Mouse (Mus musculus): ENCODE measurements around the gene Gnb1. TPM values are rescaled to one million over a fixed set of nuclear protein-coding genes. Genes with fewer than 3 reads are reported as not detected.
"Not testable (repeated sequence)": the region's sequence is repeated elsewhere in the genome, so short reads cannot be mapped to it uniquely, and the experiment has no call there.

The Gnb1 gene
- polyA plus RNA-seq, 1 experiment from 2014 or later, result 300 TPM

GRCm38 (mm10) chr4:155566555-155566954 is 75.4 kb downstream of the Gnb1 start:
- H3K27ac ChIP-seq (ENCODE audit: low read length), result no peak overlapping the region
- H3K36me3 ChIP-seq (ENCODE audit: control insufficient read depth, insufficient read depth, low read length), result no peaks in the 10 kb centered on the region
- no peak overlapping the region for H3K9ac ChIP-seq (ENCODE audit: low read depth, low read length)
- H3K9me3 ChIP-seq (ENCODE audit: control insufficient read depth, low read length), result no peaks in the 10 kb centered on the region
- no peak overlapping the region for H3K4me2 ChIP-seq (ENCODE audit: low read depth, low read length)
- no peak for ATAC-seq
- no peaks in the 10 kb centered on the region for H3K27me3 ChIP-seq (replicated peaks; ENCODE audit: control insufficient read depth, insufficient read depth, low read length)
- H3K4me1 ChIP-seq (ENCODE audit: control insufficient read depth, insufficient read depth, low read length), result peaks cover 35% of the 10 kb centered on the region
- no peak overlapping the region for H3K4me3 ChIP-seq (ENCODE audit: low read length)
- WGBS, result 46% methylated on average over 8 of the region's 8 CpGs

DNA sequence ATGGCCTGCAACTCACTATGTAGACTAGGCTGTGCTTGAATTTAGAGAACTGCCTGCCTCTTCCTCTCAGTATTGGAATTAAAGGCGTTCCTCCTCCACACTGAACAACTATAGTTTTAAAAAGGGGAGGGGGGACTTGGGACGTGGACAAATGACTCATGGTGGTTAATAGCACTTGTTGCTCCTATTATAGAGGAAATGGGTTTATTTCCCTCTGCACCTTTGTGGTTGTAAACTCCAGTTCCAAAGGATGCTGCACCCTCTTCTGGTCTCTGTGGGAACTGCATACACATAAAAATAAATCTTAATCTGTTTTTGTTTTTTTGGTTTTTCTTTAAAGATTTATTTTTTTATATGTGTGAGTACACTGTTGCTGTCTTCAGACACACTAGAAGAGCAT is 77.0 kb downstream of the Gnb1 start:
- no peaks in the 10 kb centered on the region for H3K27me3 ChIP-seq (replicated peaks; ENCODE audit: control insufficient read depth, insufficient read depth, low read length)
- H3K9ac ChIP-seq (ENCODE audit: low read depth, low read length), result no peak overlapping the region
- no peak overlapping the region for H3K27ac ChIP-seq (ENCODE audit: low read length)
- ATAC-seq, result no peak
- H3K9me3 ChIP-seq (ENCODE audit: control insufficient read depth, low read length), result no peaks in the 10 kb centered on the region
- no peaks in the 10 kb centered on the region for H3K36me3 ChIP-seq (ENCODE audit: control insufficient read depth, insufficient read depth, low read length)
- WGBS, result 27% methylated on average over 2 of the region's 2 CpGs
- H3K4me3 ChIP-seq (ENCODE audit: low read length), result no peak overlapping the region
- no peak overlapping the region for H3K4me2 ChIP-seq (ENCODE audit: low read depth, low read length)
- peaks cover 26% of the 10 kb centered on the region for H3K4me1 ChIP-seq (ENCODE audit: control insufficient read depth, insufficient read depth, low read length)

GRCm38 (mm10) chr4:155568632-155569370 is 77.6 kb downstream of the Gnb1 start:
- 78% methylated on average over 7 of the region's 7 CpGs for WGBS
- Histone ChIP-seq H3K9me3 (ENCODE audit: control insufficient read depth, low read length) (no peaks in the 10 kb centered on the region), H3K36me3 (ENCODE audit: control insufficient read depth, insufficient read depth, low read length) (no peaks in the 10 kb centered on the region), H3K4me3 (ENCODE audit: low read length) (no peak overlapping the region), H3K4me1 (ENCODE audit: control insufficient read depth, insufficient read depth, low read length) (peaks cover 30% of the 10 kb centered on the region), H3K27ac (ENCODE audit: low read length) (no peak overlapping the region), H3K9ac (ENCODE audit: low read depth, low read length) (no peak overlapping the region), H3K27me3 (replicated peaks; ENCODE audit: control insufficient read depth, insufficient read depth, low read length) (no peaks in the 10 kb centered on the region), H3K4me2 (ENCODE audit: low read depth, low read length) (no peak overlapping the region)
- no peak for ATAC-seq

- Histone ChIP-seq H3K4me3 (ENCODE audit: low read length) (no peak overlapping the region), H3K4me1 (ENCODE audit: control insufficient read depth, insufficient read depth, low read length) (peaks cover 26% of the 10 kb centered on the region), H3K27me3 (replicated peaks; ENCODE audit: control insufficient read depth, insufficient read depth, low read length) (no peaks in the 10 kb centered on the region), H3K9ac (ENCODE audit: low read depth, low read length) (no peak overlapping the region), H3K27ac (ENCODE audit: low read length) (no peak overlapping the region), H3K36me3 (ENCODE audit: control insufficient read depth, insufficient read depth, low read length) (no peaks in the 10 kb centered on the region), H3K4me2 (ENCODE audit: low read depth, low read length) (no peak overlapping the region), H3K9me3 (ENCODE audit: control insufficient read depth, low read length) (no peaks in the 10 kb centered on the region)
- WGBS, result 89% methylated on average over 6 of the region's 6 CpGs
- no peak for ATAC-seq
These were observed 78.7 kb downstream of the Gnb1 start for GRCm38 (mm10) chr4:155569818-155570217.

- H3K27ac ChIP-seq (ENCODE audit: low read length); H3K36me3 ChIP-seq (ENCODE audit: control insufficient read depth, insufficient read depth, low read length); ATAC-seq; H3K4me2 ChIP-seq (ENCODE audit: low read depth, low read length); H3K9me3 ChIP-seq (ENCODE audit: control insufficient read depth, low read length); H3K27me3 ChIP-seq (replicated peaks; ENCODE audit: control insufficient read depth, insufficient read depth, low read length); H3K4me3 ChIP-seq (ENCODE audit: low read length); H3K9ac ChIP-seq (ENCODE audit: low read depth, low read length): not testable (repeated sequence)
- peaks cover 21% of the 10 kb centered on the region for H3K4me1 ChIP-seq (ENCODE audit: control insufficient read depth, insufficient read depth, low read length)
- 80% methylated on average over 11 of the region's 11 CpGs for WGBS
These were observed 79.2 kb downstream of the Gnb1 start for GRCm38 (mm10) chr4:155570315-155570714.

GRCm38 (mm10) chr4:155571442-155571841 is 80.3 kb downstream of the Gnb1 start:
- WGBS, result 66% methylated on average over 2 of the region's 2 CpGs
- no peak for ATAC-seq
- Histone ChIP-seq H3K27me3 (replicated peaks; ENCODE audit: control insufficient read depth, insufficient read depth, low read length) (no peaks in the 10 kb centered on the region), H3K4me2 (ENCODE audit: low read depth, low read length) (no peak overlapping the region), H3K9ac (ENCODE audit: low read depth, low read length) (no peak overlapping the region), H3K27ac (ENCODE audit: low read length) (no peak overlapping the region), H3K36me3 (ENCODE audit: control insufficient read depth, insufficient read depth, low read length) (no peaks in the 10 kb centered on the region; the same call in 1 of the 2 replicates), H3K4me3 (ENCODE audit: low read length) (no peak overlapping the region), H3K4me1 (ENCODE audit: control insufficient read depth, insufficient read depth, low read length) (peaks cover 13% of the 10 kb centered on the region), H3K9me3 (ENCODE audit: control insufficient read depth, low read length) (no peaks in the 10 kb centered on the region)

DNA sequence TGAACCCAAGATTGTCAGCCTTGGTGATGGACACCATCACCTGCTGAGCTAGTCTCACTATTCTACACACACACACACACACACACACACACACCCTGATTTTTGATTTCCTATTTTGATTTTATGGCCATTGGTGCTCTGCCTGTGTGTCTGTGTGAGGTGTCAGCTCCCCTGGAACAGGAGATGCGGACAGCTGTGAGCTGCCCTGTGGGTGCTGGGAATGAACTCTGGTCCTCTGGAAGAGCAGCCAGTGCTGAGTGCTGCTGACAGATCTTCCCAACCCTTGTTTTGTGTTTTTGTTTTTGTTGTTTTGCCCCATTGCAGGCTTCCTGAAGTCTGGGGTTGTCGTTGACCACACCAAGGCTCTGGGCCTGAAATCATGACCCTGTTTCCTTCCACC is 82.0 kb downstream of the Gnb1 start:
- ATAC-seq, result no peak
- no peak overlapping the region for H3K27ac ChIP-seq (ENCODE audit: low read length)
- H3K4me3 ChIP-seq (ENCODE audit: low read length), result no peak overlapping the region
- H3K4me2 ChIP-seq (ENCODE audit: low read depth, low read length), result no peak overlapping the region
- peaks cover 13% of the 10 kb centered on the region for H3K4me1 ChIP-seq (ENCODE audit: control insufficient read depth, insufficient read depth, low read length)
- H3K9ac ChIP-seq (ENCODE audit: low read depth, low read length), result no peak overlapping the region
- WGBS, result 87% methylated on average over 2 of the region's 2 CpGs
- no peaks in the 10 kb centered on the region for H3K27me3 ChIP-seq (replicated peaks; ENCODE audit: control insufficient read depth, insufficient read depth, low read length)
- H3K9me3 ChIP-seq (ENCODE audit: control insufficient read depth, low read length), result no peaks in the 10 kb centered on the region
- no peaks in the 10 kb centered on the region; the same call in 1 of the 2 replicates for H3K36me3 ChIP-seq (ENCODE audit: control insufficient read depth, insufficient read depth, low read length)

- H3K4me1 ChIP-seq (ENCODE audit: control insufficient read depth, insufficient read depth, low read length), result peaks cover 11% of the 10 kb centered on the region
- H3K27me3 ChIP-seq (replicated peaks; ENCODE audit: control insufficient read depth, insufficient read depth, low read length), result no peaks in the 10 kb centered on the region
- H3K9ac ChIP-seq (ENCODE audit: low read depth, low read length), result no peak overlapping the region
- no peak overlapping the region; the same call in 1 of the 2 replicates for H3K27ac ChIP-seq (ENCODE audit: low read length)
- no peak overlapping the region for H3K4me2 ChIP-seq (ENCODE audit: low read depth, low read length)
- no peak overlapping the region for H3K4me3 ChIP-seq (ENCODE audit: low read length)
- no peaks in the 10 kb centered on the region; the same call in 1 of the 2 replicates for H3K36me3 ChIP-seq (ENCODE audit: control insufficient read depth, insufficient read depth, low read length)
- 86% methylated on average over 9 of the region's 9 CpGs for WGBS
- H3K9me3 ChIP-seq (ENCODE audit: control insufficient read depth, low read length), result no peaks in the 10 kb centered on the region
- no peak for ATAC-seq
These were observed 82.7 kb downstream of the Gnb1 start for GRCm38 (mm10) chr4:155573876-155574275.

GRCm38 (mm10) chr4:155574931-155575330 is 83.8 kb downstream of the Gnb1 start:
- H3K9ac ChIP-seq (ENCODE audit: low read depth, low read length), result no peak overlapping the region

GRCm38 (mm10) chr4:155575521-155575920 is 84.4 kb downstream of the Gnb1 start:
- no peaks in the 10 kb centered on the region for H3K27me3 ChIP-seq (replicated peaks; ENCODE audit: control insufficient read depth, insufficient read depth, low read length)
- peaks cover 9% of the 10 kb centered on the region for H3K4me1 ChIP-seq (ENCODE audit: control insufficient read depth, insufficient read depth, low read length)
- no peak overlapping the region for H3K4me3 ChIP-seq (ENCODE audit: low read length)
- H3K9me3 ChIP-seq (ENCODE audit: control insufficient read depth, low read length), result no peaks in the 10 kb centered on the region
- H3K27ac ChIP-seq (ENCODE audit: low read length), result no peak overlapping the region
- H3K4me2 ChIP-seq (ENCODE audit: low read depth, low read length), result no peak overlapping the region
- no peak for ATAC-seq
- 86% methylated on average over 8 of the region's 8 CpGs for WGBS
- no peak overlapping the region for H3K9ac ChIP-seq (ENCODE audit: low read depth, low read length)
- no peaks in the 10 kb centered on the region; the same call in 1 of the 2 replicates for H3K36me3 ChIP-seq (ENCODE audit: control insufficient read depth, insufficient read depth, low read length)

More at GRCm38 (mm10) chr4:155574931-155575330, 83.8 kb downstream of the Gnb1 start:
- Histone ChIP-seq H3K27me3 (replicated peaks; ENCODE audit: control insufficient read depth, insufficient read depth, low read length) (no peaks in the 10 kb centered on the region), H3K4me3 (ENCODE audit: low read length) (no peak overlapping the region), H3K4me2 (ENCODE audit: low read depth, low read length) (no peak overlapping the region), H3K36me3 (ENCODE audit: control insufficient read depth, insufficient read depth, low read length) (no peaks in the 10 kb centered on the region; the same call in 1 of the 2 replicates), H3K9me3 (ENCODE audit: control insufficient read depth, low read length) (no peaks in the 10 kb centered on the region), H3K27ac (ENCODE audit: low read length) (no peak overlapping the region), H3K4me1 (ENCODE audit: control insufficient read depth, insufficient read depth, low read length) (peaks cover 11% of the 10 kb centered on the region)
- no peak for ATAC-seq
- WGBS, result 79% methylated on average over 11 of the region's 11 CpGs
